Mouse (Mus musculus): ENCODE measurements around the gene Ccdc24.

The Ccdc24 gene

DNA sequence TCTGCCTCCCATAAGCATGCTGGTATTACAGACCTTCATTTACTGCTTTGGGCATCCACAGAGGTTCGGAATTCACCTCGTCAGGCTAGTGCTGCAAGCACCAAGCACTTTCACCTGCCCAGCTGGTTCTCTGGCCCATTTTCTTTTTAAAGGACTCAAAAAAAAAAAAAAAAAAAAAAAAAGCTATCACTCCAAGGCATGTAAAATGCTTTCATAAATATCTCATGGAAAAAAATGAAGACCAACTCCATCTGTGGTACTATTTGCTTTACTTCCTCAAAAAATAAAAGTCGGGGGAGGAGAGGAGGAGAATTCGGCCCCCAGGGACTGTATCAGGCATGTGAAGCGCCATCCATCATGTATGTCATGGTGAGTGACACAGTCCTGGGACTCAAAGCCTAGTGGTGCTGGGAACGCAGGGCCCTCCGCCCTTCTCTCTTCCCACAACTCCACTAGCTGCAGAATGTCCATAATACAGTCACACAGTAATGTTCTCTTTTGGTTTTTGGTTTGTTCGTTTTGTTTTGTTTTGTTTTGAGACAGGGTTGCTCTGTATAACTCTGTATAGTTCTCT lies 43.7 kb downstream of the Ccdc24 start:
- no peak for DNase-seq

DNA sequence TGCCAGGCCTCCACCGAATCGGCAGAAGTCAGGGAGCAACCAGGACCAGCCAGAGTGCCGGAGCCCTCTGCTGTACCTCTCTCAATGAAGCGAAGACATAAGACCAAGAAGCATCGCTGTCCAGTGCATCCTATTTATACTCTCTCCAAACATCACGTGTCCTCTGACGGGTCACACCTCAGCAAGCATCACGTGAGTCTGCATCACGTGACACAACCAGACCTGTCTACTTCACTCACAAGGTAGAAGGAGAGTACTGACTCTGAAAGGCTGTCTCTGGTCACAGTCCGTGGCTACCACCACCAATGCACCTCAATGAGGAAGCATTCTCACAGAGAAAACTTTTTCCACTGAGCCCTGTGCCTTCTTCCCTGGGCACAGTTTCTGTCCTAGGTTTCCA lies 54.3 kb downstream of the Ccdc24 start:
- no peak for DNase-seq

DNA sequence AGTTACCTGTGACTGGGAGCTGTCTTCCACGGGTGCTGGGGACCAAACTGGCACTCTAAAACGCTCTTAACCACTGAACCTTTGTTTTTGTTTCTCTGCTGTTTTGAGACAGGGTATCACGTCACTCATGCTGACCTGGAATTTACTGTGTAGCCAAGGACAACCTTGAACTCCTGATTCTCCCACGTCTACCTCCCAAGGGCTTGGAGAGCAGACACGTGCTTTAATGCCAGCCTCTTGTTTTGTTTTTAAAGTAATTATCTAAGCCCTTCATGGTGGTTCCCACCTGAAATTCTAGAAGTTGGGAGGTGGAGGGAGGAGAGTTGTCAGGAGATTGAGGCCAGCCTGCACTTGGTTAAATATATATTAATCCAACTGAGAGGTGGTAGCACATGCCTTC lies 55.6 kb downstream of the Ccdc24 start:
- DNase-seq, result no peak
